Comparison of ENCODE assay signal across 28 mouse cellular contexts in the genomic region with DNA sequence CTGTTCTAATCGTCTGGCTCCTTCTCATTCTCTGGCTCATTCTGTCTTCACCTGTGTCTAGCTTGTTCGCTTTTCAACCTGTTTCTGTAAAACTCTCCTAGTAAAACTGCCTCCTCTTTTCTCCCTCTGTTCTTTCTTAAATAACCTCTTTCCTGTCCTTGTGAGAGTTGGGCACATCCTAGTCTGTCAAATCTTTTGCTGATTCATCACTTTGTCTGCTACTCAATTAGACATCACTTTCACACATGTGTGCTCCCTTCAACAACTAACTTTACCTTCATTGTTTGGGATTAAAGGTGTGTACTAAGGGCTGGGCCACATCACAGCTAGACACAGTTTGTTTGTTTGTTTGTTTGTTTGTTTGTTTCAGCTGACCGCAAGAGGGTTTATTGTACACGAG. TPM values are rescaled to one million over a fixed set of nuclear protein-coding genes. Genes with fewer than 3 reads are reported as not detected.
DNase-seq lines count a peak whose midpoint lies in the region; ATAC-seq and TF ChIP-seq lines count a peak whose summit lies in the region.
"Had no signal": no experiment of that assay in that cellular context is flagged by ENCODE, and none has a peak within 500 bp of the region (broad histone marks: within the 10 kb centered on the region; RNA-seq: fewer than 3 reads in every experiment).

No protein-coding gene starts in this region.

- 80% methylated on average over 4 of the region's 4 CpGs for WGBS in liver, embryonic 13.5 days (ENCODE audit: insufficient replicate concordance)
- 85% methylated on average over 4 of the region's 4 CpGs for WGBS in liver, embryonic 11.5 days
- WGBS in liver, embryonic 14.5 days (ENCODE audit: insufficient replicate concordance), result 86% methylated on average over 4 of the region's 4 CpGs
- 86% methylated on average over 4 of the region's 4 CpGs for WGBS in liver, postnatal 0 days (ENCODE audit: insufficient replicate concordance)
- WGBS in hindbrain, embryonic 10.5 days, result 93% methylated on average over 4 of the region's 4 CpGs

- H3K4me3 ChIP-seq in liver, embryonic 13.5 days (replicated peaks), result no peak overlapping the region
- no peak overlapping the region for H3K4me3 ChIP-seq in liver, embryonic 11.5 days (ENCODE audit: low read depth, low read length)
- H3K4me3 ChIP-seq in liver, embryonic 14.5 days (ENCODE audit: insufficient read depth in 1 of 2, low read depth in 2 of 2, low read length in 2 of 2), result no peak overlapping the region
- H3K4me3 ChIP-seq in liver, postnatal 0 days (ENCODE audit: low read depth, low read length), result no peak overlapping the region
- H3K4me3 ChIP-seq in hindbrain, embryonic 10.5 days, result no peak overlapping the region
- H3K4me3 ChIP-seq: forebrain, embryonic 10.5 days; gastrocnemius, adult 2 months; heart, adult 2 months; heart, embryonic 10.5 days; heart, embryonic 13.5 days; hindbrain, embryonic 12.5 days; hindbrain, embryonic 15.5 days had no signal

- DNase-seq in liver, embryonic 13.5 days, result no peak
- no peak for DNase-seq in liver, embryonic 11.5 days (ENCODE audit: low spot score)
- no peak for DNase-seq in liver, embryonic 14.5 days (ENCODE audit: low read depth in 3 of 3, low spot score in 3 of 3)
- DNase-seq in liver, postnatal 0 days, result no peak
- DNase-seq in hindbrain, embryonic 10.5 days (ENCODE audit: low spot score), result no peak
- no peak for DNase-seq in gastrocnemius, postnatal 4 days (ENCODE audit: low spot score in 2 of 2)
- DNase-seq: adrenal gland, postnatal 10 days; adrenal gland, postnatal 36 days; B cell, adult 2 months; cerebellum, adult 18-20 months; cerebellum, adult 9-10 months; cerebellum, postnatal 14 days; forebrain, postnatal 0 days; gastrocnemius, adult 2 months; gastrocnemius, postnatal 25 days; heart, adult 2 months; heart, postnatal 14 days; heart, postnatal 4 days had no signal

- H3K36me3 ChIP-seq in liver, embryonic 13.5 days, result no peaks in the 10 kb centered on the region
- H3K36me3 ChIP-seq in liver, embryonic 11.5 days (ENCODE audit: control insufficient read depth, insufficient read depth, low read length), result no peaks in the 10 kb centered on the region
- no peaks in the 10 kb centered on the region for H3K36me3 ChIP-seq in liver, embryonic 14.5 days (replicated peaks; ENCODE audit: control insufficient read depth, insufficient read depth, low read depth)
- H3K36me3 ChIP-seq in liver, postnatal 0 days (replicated peaks; ENCODE audit: insufficient read depth, low read length), result no peaks in the 10 kb centered on the region
- H3K36me3 ChIP-seq in hindbrain, embryonic 10.5 days, result no peaks in the 10 kb centered on the region
- H3K36me3 ChIP-seq: forebrain, embryonic 10.5 days; heart, embryonic 10.5 days; heart, embryonic 13.5 days; hindbrain, embryonic 12.5 days; hindbrain, embryonic 15.5 days had no signal

- peaks cover 70% of the 10 kb centered on the region for H3K4me1 ChIP-seq in liver, embryonic 13.5 days (replicated peaks)
- H3K4me1 ChIP-seq in liver, embryonic 11.5 days (replicated peaks; ENCODE audit: control insufficient read depth, insufficient read depth, low read length), result peaks cover 31% of the 10 kb centered on the region
- H3K4me1 ChIP-seq in liver, embryonic 14.5 days (replicated peaks; ENCODE audit: control insufficient read depth in 2 of 2, insufficient read depth in 2 of 2, low read length in 1 of 2), result peaks cover 45 to 50% of the 10 kb centered on the region in 2 experiments
- H3K4me1 ChIP-seq in liver, postnatal 0 days (ENCODE audit: insufficient read depth), result peaks cover 24% of the 10 kb centered on the region
- H3K4me1 ChIP-seq in hindbrain, embryonic 10.5 days (replicated peaks), result 0 out of 2 replicates have a peak, but pooled peaks cover 4% of the 10 kb centered on the region
- H3K4me1 ChIP-seq: hindbrain, embryonic 12.5 days; hindbrain, embryonic 15.5 days had no signal

- no peak for ATAC-seq in liver, embryonic 13.5 days (ENCODE audit: low read depth)
- no peak for ATAC-seq in liver, embryonic 11.5 days (replicated peaks; ENCODE audit: low FRiP score)
- ATAC-seq in liver, embryonic 14.5 days (ENCODE audit: insufficient read depth), result no peak
- ATAC-seq in liver, postnatal 0 days, result no peak
- ATAC-seq: forebrain, embryonic 14.5 days; forebrain, postnatal 0 days; Patski had no signal

- TF ChIP-seq EP300 in liver, embryonic 14.5 days (IDR thresholded peaks at IDR 0.05; ENCODE audit: low read depth), result no peak
- no peak for TF ChIP-seq EP300 in liver, postnatal 0 days (IDR thresholded peaks at IDR 0.05; ENCODE audit: low read depth)

- no peaks in the 10 kb centered on the region for H3K27me3 ChIP-seq in liver, embryonic 13.5 days
- H3K27me3 ChIP-seq in liver, embryonic 11.5 days (replicated peaks; ENCODE audit: control insufficient read depth, insufficient read depth, low read length), result no peaks in the 10 kb centered on the region
- H3K27me3 ChIP-seq in liver, embryonic 14.5 days (ENCODE audit: control insufficient read depth, insufficient read depth, low read length), result no peaks in the 10 kb centered on the region
- no peaks in the 10 kb centered on the region for H3K27me3 ChIP-seq in liver, postnatal 0 days (ENCODE audit: insufficient read depth, low read length)
- no peaks in the 10 kb centered on the region for H3K27me3 ChIP-seq in hindbrain, embryonic 10.5 days (ENCODE audit: insufficient read depth, poor library complexity, severe bottlenecking)
- H3K27me3 ChIP-seq: heart, embryonic 13.5 days; hindbrain, embryonic 12.5 days; hindbrain, embryonic 15.5 days; Patski had no signal

- no peak overlapping the region for H3K9ac ChIP-seq in liver, embryonic 13.5 days
- no peak overlapping the region for H3K9ac ChIP-seq in liver, embryonic 11.5 days (ENCODE audit: low read depth, low read length)
- H3K9ac ChIP-seq in liver, embryonic 14.5 days (replicated peaks), result no peak overlapping the region
- no peak overlapping the region for H3K9ac ChIP-seq in liver, postnatal 0 days (replicated peaks)
- H3K9ac ChIP-seq: forebrain, postnatal 0 days; heart, embryonic 13.5 days; hindbrain, embryonic 12.5 days; hindbrain, embryonic 15.5 days had no signal

- peak overlapping the region; percentile 98 for H3K27ac ChIP-seq in liver, embryonic 13.5 days
- H3K27ac ChIP-seq in liver, embryonic 11.5 days (ENCODE audit: low read depth, low read length), result no peak overlapping the region
- H3K27ac ChIP-seq in liver, embryonic 14.5 days, result peak overlapping the region; percentile 91
- H3K27ac ChIP-seq in liver, postnatal 0 days (ENCODE audit: low read depth), result 0 out of 2 replicates have a peak overlapping the region, but pooled peaks have one; percentile 29
- H3K27ac ChIP-seq in hindbrain, embryonic 10.5 days, result no peak overlapping the region
- H3K27ac ChIP-seq: forebrain, embryonic 10.5 days; gastrocnemius, adult 2 months; heart, adult 2 months; heart, embryonic 10.5 days; heart, embryonic 13.5 days; hindbrain, embryonic 12.5 days; hindbrain, embryonic 15.5 days had no signal

- no peak for TF ChIP-seq CTCF in liver, embryonic 14.5 days (IDR thresholded peaks at IDR 0.05; ENCODE audit: low read depth)
- TF ChIP-seq CTCF in liver, postnatal 0 days (IDR thresholded peaks at IDR 0.05; ENCODE audit: low read depth), result no peak

- no peaks in the 10 kb centered on the region for H3K9me3 ChIP-seq in liver, embryonic 13.5 days (replicated peaks)
- H3K9me3 ChIP-seq in liver, embryonic 11.5 days (ENCODE audit: control insufficient read depth, low read length), result no peaks in the 10 kb centered on the region
- H3K9me3 ChIP-seq in liver, embryonic 14.5 days (ENCODE audit: control insufficient read depth, low read length), result no peaks in the 10 kb centered on the region
- no peaks in the 10 kb centered on the region for H3K9me3 ChIP-seq in liver, postnatal 0 days (ENCODE audit: low read length)
- H3K9me3 ChIP-seq in hindbrain, embryonic 10.5 days, result no peaks in the 10 kb centered on the region
- H3K9me3 ChIP-seq: forebrain, embryonic 10.5 days; heart, embryonic 10.5 days; heart, embryonic 13.5 days; hindbrain, embryonic 12.5 days; hindbrain, embryonic 15.5 days had no signal

- H3K4me2 ChIP-seq in liver, embryonic 13.5 days, result no peak overlapping the region
- H3K4me2 ChIP-seq in liver, embryonic 11.5 days, result no peak overlapping the region
- no peak overlapping the region for H3K4me2 ChIP-seq in liver, embryonic 14.5 days (ENCODE audit: low read depth)
- H3K4me2 ChIP-seq in liver, postnatal 0 days (ENCODE audit: low read depth, low read length), result no peak overlapping the region
- H3K4me2 ChIP-seq: heart, embryonic 13.5 days; hindbrain, embryonic 12.5 days; hindbrain, embryonic 15.5 days had no signal

RNA-seq across cellular contexts. Expression of a gene that starts 10.6 kb away (rescaled TPM):
- 9.4 and 11.6 TPM in 2 replicates for polyA plus RNA-seq in liver, embryonic 13.5 days (2015; fragmentation: Nextera tagmentation; extraction: Ambion mirVana)
- 21.5 and 21.7 TPM in 2 replicates for polyA plus RNA-seq in liver, embryonic 11.5 days (2014; fragmentation: Nextera tagmentation; extraction: Ambion mirVana)
- 11.0 and 11.1 TPM in 2 replicates for polyA plus RNA-seq in liver, embryonic 14.5 days (2012; rRNA removed)
- 11.6 and 13.9 TPM in 2 replicates for polyA plus RNA-seq in liver, embryonic 14.5 days (2014; fragmentation: Nextera tagmentation; extraction: Ambion mirVana)
- polyA plus RNA-seq in liver, postnatal 0 days (2015; fragmentation: Nextera tagmentation; extraction: Ambion mirVana), result 8.6 and 10.8 TPM in 2 replicates
- polyA plus RNA-seq in hindbrain, embryonic 10.5 days (2016; fragmentation: Nextera tagmentation; extraction: Ambion mirVana), result 15.6 and 15.9 TPM in 2 replicates
- total RNA-seq in gastrocnemius, postnatal 4 days (2021), result 10 to 100 TPM; 32.4 to 32.5 TPM

RNA-seq across cellular contexts. Expression of a gene that starts 19.3 kb away (rescaled TPM):
- polyA plus RNA-seq in liver, embryonic 13.5 days (2015; fragmentation: Nextera tagmentation; extraction: Ambion mirVana), result not detected in 2 replicates
- polyA plus RNA-seq in liver, embryonic 11.5 days (2014; fragmentation: Nextera tagmentation; extraction: Ambion mirVana), result not detected in 2 replicates
- 0.01 TPM in 1 of 2 replicates, not detected in the other for polyA plus RNA-seq in liver, embryonic 14.5 days (2012; rRNA removed)
- not detected in 2 replicates for polyA plus RNA-seq in liver, embryonic 14.5 days (2014; fragmentation: Nextera tagmentation; extraction: Ambion mirVana)
- not detected in 2 replicates for polyA plus RNA-seq in liver, postnatal 0 days (2015; fragmentation: Nextera tagmentation; extraction: Ambion mirVana)
- polyA plus RNA-seq in hindbrain, embryonic 10.5 days (2016; fragmentation: Nextera tagmentation; extraction: Ambion mirVana), result 1.5 and 2.4 TPM in 2 replicates
- under 1 TPM; 0.12 to 0.13 TPM for total RNA-seq in gastrocnemius, postnatal 4 days (2021)
- total RNA-seq: adrenal gland, adult 18-20 months; adrenal gland, postnatal 36 days; gastrocnemius, adult 2 months; gastrocnemius, postnatal 25 days; granulocyte monocyte progenitor cell, adult 5-6 weeks had no signal
- polyA plus RNA-seq: heart, adult 2 months; heart, embryonic 13.5 days; heart, embryonic 16.5 days had no signal

Comparison
In these comparisons a context has a peak if more than half of its experiments do, and no peak if none do; other contexts are left out.
1. H3K27ac ChIP-seq: peak in liver, embryonic 13.5 days (single experiment), liver, embryonic 14.5 days (single experiment) and liver, postnatal 0 days (single experiment); none in liver, embryonic 11.5 days (single experiment) and hindbrain, embryonic 10.5 days (single experiment).